Mouse (Mus musculus) cerebellum, postnatal 10 days (tissue): Measurements from ENCODE around the gene Inpp5a.

Experiments used
- DNase-seq, 2 experiments: peaks; one replicate each; pipeline ENCODE4 v3.0.0; 2021; ENCODE audit warnings: mixed read lengths in 2 of 2

Inpp5a gene

DNA sequence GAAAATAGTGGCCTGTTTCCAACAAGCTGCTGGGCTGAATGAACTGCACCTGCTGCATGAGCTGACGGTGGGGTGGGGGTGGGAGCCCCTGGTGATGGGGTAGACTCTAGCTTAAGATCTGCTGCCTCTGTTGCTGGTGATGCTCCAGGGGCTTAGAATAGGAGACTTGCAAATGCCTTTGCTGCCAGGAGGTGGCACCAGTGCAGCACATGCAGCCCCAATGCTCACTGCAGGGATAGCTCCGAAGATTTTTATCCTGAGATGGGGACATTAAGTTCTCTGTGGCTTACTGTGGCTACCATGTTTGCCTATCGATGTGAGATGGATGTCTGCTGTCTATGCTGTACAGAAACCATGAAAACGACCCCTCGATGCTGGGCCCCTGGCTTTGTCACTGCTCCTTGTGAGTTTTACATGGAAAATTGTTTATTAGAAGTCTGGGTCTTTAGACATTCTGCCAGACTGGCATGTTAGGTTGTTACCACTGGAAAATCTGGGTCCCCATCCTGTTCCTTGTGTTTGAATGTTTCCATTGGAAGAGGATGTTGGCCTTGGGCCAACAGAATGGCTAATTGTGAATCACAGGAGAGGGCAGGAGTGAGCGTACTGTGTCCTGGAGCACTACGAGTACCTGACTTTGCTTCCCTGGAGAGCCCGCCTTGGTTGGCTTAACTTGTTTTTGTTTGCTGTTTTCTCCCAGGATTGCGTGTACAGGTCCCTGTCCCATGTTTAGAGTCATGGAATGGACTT is 95.5 kb downstream of the Inpp5a start:
- peak; percentile 79 to 80 for DNase-seq

- peak; percentile 66 to 71 for DNase-seq
Measured at GRCm38 (mm10) chr7:139489721-139490211, 100.9 kb downstream of the Inpp5a start.

GRCm38 (mm10) chr7:139492351-139492750 is 103.4 kb downstream of the Inpp5a start:
- DNase-seq: no peak

DNA sequence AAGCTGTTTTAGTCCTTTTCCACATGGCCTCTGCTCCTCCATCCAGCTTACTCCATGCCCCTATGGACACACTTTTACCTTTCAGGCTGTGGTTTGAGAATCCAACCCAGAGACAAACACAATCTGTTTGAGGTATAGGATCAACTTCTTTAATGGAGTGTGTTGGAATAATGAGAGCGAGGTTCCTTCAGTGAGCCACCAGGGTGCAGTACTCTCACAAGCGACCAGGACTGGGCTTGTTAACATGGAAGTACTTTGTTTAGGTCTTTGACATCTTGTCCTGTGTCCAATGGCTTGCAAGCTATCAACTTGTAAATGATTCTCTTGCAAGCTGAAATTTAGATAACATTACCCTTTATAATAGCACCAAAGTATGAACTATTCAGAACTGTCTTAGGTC is 104.0 kb downstream of the Inpp5a start:
- peak; percentile 28 to 45 for DNase-seq

GRCm38 (mm10) chr7:139495791-139496190 is 106.9 kb downstream of the Inpp5a start:
- no peak for DNase-seq

DNA sequence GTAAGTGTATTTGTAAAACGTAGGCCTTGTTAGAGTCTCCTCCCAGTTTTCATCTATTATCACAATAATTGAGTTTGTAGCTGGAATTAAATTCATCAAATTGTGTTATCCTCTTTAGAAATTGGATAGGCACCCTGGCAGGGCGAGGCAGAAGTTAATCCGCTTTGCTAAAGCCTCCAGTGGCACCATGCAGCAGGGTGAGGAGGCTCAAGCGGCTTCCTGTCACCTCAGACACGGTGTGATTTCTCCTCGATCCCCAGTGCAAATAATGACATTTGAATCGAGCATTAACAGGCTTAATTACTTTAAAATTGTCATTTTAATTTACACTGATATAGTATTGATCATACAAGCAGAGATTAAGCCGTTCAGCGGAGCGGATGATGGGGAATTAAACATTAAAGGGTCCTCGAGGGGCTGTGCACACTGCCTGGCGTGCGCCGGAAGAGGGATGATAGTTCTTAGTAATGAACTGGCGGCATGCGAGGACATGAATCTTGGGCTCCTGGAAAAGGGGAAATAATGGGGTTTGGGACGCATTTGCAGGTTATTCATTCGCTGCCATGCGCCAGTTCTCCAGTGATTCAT is 109.2 kb downstream of the Inpp5a start:
- DNase-seq: no peak

DNA sequence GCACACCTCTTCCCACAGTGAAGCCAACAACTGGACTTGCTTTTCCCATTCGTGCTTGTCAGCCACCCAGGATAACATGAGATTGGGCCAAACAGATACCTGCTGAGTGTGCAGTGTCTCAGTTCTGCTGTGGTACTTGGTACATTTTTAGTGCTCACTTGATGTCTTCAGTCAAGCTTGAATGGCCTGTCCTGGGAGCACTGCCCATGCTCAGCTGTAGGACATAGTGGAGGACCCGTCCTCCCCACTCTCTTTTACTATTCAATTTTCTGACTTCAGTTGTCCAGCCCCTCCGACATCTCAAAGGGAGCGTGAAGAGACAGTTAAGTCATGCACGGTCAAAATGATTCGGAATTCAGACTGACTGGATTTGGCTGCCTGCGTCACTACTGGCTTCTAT is 115.2 kb downstream of the Inpp5a start:
- DNase-seq: no peak

GRCm38 (mm10) chr7:139506677-139507412 is 117.9 kb downstream of the Inpp5a start:
- DNase-seq: no peak

GRCm38 (mm10) chr7:139508938-139509337 is 120.0 kb downstream of the Inpp5a start:
- no peak for DNase-seq

DNA sequence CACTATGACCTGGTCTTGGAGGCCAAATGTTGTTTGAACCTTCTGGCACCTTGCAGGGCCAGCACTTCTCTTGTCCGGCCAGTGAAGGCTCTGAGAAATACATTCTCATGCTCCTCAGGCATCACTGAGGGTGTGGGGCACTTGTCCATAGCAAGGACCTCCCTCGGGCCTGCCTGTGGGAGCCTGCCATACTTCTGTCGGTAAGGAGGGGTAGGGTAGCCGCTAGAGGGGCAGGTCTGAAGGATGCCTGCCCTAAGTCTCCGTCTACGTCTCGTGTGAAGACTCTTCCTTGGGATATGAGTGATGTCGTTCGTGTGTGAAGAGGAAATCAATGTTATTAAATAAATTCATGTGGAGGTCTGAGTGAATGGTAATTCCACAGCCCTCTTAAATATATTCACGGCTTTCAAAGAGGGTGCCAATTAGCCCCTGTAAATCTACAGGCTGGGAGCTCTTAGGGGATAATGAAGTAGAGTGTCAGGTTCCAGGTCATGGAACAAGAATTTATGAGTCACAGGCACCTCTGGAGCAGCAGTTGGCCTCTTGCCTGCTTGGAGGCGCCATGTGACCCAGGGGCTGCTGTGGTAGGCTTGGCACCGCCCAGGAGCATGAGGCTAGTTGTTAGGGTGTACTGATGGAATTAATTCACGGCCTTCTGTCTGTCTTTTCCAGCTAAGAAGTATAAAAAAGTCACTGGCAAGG is 127.2 kb downstream of the Inpp5a start:
- no peak for DNase-seq

GRCm38 (mm10) chr7:139516661-139517016 is 127.7 kb downstream of the Inpp5a start:
- DNase-seq: no peak

GRCm38 (mm10) chr7:139518352-139518751 is 129.4 kb downstream of the Inpp5a start:
- no peak for DNase-seq

- DNase-seq: peak in 1 of 2 experiments; percentile 25
Measured at GRCm38 (mm10) chr7:139528309-139529076, 139.6 kb downstream of the Inpp5a start.

GRCm38 (mm10) chr7:139529208-139529607 is 140.3 kb downstream of the Inpp5a start:
- no peak for DNase-seq

- DNase-seq: no peak
Measured at GRCm38 (mm10) chr7:139530591-139531427, 141.9 kb downstream of the Inpp5a start.

- no peak for DNase-seq
Measured at GRCm38 (mm10) chr7:139531428-139531801, 142.5 kb downstream of the Inpp5a start.

DNA sequence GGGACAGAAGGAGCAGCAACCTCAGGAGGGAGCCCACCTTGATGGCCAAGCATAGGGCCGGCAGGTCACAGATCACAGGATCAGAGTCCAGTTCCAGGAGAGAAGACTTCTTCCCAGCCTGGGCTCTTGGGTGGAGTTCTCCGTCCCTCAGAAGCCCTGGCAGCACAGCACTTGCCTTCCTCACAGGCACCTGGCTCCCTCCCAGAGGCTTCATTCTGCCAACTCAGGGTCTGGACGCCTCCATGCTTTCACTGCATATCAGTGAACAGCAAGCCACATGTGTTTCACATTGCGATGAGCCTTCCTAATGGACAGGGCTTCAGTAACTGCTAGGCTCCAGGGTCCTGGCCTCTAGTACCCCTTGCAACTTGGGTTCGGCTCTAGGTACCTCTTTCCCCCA is 147.4 kb downstream of the Inpp5a start:
- DNase-seq: peak; percentile 78 to 85

DNA sequence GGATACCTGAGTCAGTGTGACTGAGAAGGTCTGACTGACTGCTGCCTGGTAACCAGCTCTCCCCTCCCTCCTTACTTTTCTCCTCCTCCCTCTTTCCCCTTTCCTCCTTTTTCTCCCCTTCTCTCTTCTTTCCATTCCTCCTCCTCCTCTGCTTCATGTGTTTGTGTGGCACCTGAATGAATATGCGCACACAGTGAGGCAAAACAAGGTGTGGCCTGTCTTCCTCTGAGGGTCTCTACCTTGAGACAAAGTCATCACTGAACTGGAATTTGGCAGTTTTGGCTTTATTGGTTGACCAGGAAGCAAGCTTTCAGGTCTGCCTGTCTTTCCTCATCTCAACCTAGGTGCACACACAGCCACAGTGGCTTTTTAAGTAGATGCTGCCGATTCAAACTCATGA is 147.9 kb downstream of the Inpp5a start:
- no peak for DNase-seq

DNA sequence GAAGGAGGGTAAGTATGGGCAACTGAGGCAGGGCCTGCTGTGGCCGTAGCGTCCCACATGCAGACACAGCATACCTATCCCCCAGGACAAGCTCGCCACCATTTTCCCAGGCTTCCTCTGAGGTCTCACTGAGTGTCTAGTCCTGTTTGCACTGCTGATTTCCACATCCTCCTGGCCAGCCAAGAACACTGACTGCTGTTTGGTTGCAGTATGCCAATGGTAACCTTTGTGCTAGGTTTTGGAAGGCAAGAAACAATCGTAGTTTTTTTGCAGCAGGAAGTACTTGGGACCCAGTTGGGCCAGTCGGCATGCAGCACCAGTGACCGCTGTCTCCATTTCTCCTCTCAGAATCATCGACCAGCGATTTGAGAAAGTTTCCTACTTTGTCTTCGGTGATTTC is 148.9 kb downstream of the Inpp5a start:
- no peak for DNase-seq

- DNase-seq: peak; percentile 38 to 59
Measured at GRCm38 (mm10) chr7:139538541-139538940, 149.6 kb downstream of the Inpp5a start.

DNA sequence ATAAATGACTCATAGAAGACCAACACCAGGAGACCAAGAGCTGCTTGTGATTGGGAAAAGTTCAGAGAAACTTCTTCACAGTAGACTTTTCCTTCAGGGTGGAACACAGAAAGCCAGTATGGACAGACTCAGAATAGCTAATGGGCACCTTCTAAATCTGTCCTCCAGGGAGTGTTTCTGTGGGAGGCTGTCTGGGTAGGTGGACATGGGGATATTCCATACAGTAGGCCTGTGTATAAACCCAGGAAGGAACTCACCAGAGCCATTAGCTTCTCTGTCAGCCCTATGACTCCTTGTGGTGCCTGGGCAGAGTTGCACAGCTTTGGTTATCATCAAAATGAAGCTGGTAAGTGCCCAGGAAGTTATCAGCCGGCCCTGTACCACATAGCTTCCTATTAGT is 151.7 kb downstream of the Inpp5a start:
- no peak for DNase-seq
